Mouse (Mus musculus): ENCODE measurements around the gene Rbfox2. TPM values are rescaled to one million over a fixed set of nuclear protein-coding genes. Genes with fewer than 3 reads are reported as not detected.
A peak's percentile ranks its signal among the peaks of the same experiment; 100 is the strongest.

The Rbfox2 gene
- polyA plus RNA-seq, 1 experiment from 2014 or later = 16.8 TPM

DNA sequence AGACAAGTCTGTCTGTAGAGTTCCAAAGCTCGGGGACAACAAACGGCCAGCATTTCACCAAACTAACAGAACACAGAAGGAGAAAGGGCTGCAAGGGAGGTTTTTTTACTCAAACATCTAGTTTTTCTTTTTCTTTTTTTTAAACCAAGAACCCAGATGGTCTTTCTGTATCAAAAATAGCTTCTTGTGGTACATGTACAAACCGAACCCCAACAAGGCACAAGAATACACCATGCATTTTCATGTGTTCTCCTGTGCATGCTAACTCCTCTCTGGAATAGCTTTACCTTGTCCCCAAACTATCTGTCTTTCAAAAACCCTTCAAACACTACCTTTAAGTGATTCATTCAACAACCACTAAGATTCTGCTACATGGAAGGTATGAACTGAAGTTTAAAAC is 38.4 kb downstream of the Rbfox2 start:
- Histone ChIP-seq H3K9me3 (ENCODE audit: control insufficient read depth) (no peaks in the 10 kb centered on the region), H3K9ac (ENCODE audit: low read depth, low read length) (no peak overlapping the region), H3K27ac (ENCODE audit: low read depth, low read length) (no peak overlapping the region), H3K4me1 (replicated peaks; ENCODE audit: control insufficient read depth, insufficient read depth, low read length) (peaks cover 4% of the 10 kb centered on the region; the same call in 1 of the 2 replicates), H3K4me2 (replicated peaks; ENCODE audit: low read depth) (no peak overlapping the region), H3K27me3 (replicated peaks; ENCODE audit: control insufficient read depth, insufficient read depth, low read length) (no peaks in the 10 kb centered on the region), H3K36me3 (ENCODE audit: control insufficient read depth, insufficient read depth) (no peaks in the 10 kb centered on the region), H3K4me3 (ENCODE audit: low read depth, low read length) (no peak overlapping the region)
- TF ChIP-seq CTCF (IDR thresholded peaks at IDR 0.05; ENCODE audit: low read depth) = no peak
- 82% methylated on average over 3 of the region's 3 CpGs for WGBS
- ATAC-seq = no peak

- TF ChIP-seq CTCF (IDR thresholded peaks at IDR 0.05; ENCODE audit: low read depth) = no peak
- Histone ChIP-seq H3K4me2 (replicated peaks; ENCODE audit: low read depth) (no peak overlapping the region), H3K9me3 (ENCODE audit: control insufficient read depth) (no peaks in the 10 kb centered on the region), H3K27me3 (replicated peaks; ENCODE audit: control insufficient read depth, insufficient read depth, low read length) (no peaks in the 10 kb centered on the region), H3K27ac (ENCODE audit: low read depth, low read length) (no peak overlapping the region), H3K4me1 (replicated peaks; ENCODE audit: control insufficient read depth, insufficient read depth, low read length) (peaks cover 4% of the 10 kb centered on the region; the same call in 1 of the 2 replicates), H3K36me3 (ENCODE audit: control insufficient read depth, insufficient read depth) (no peaks in the 10 kb centered on the region), H3K4me3 (ENCODE audit: low read depth, low read length) (no peak overlapping the region), H3K9ac (ENCODE audit: low read depth, low read length) (no peak overlapping the region)
- WGBS = 24% methylated on average over 4 of the region's 4 CpGs
- ATAC-seq = no peak
Observed at GRCm38 (mm10) chr15:77265318-77265717, 41.5 kb downstream of the Rbfox2 start.

GRCm38 (mm10) chr15:77264314-77264713 is 42.5 kb downstream of the Rbfox2 start:
- Histone ChIP-seq H3K4me2 (replicated peaks; ENCODE audit: low read depth) (peak overlapping the region; percentile 41), H3K36me3 (ENCODE audit: control insufficient read depth, insufficient read depth) (no peaks in the 10 kb centered on the region), H3K27me3 (replicated peaks; ENCODE audit: control insufficient read depth, insufficient read depth, low read length) (no peaks in the 10 kb centered on the region), H3K9ac (ENCODE audit: low read depth, low read length) (no peak overlapping the region), H3K9me3 (ENCODE audit: control insufficient read depth) (no peaks in the 10 kb centered on the region), H3K4me3 (ENCODE audit: low read depth, low read length) (no peak overlapping the region), H3K27ac (ENCODE audit: low read depth, low read length) (peak overlapping the region; percentile 80), H3K4me1 (replicated peaks; ENCODE audit: control insufficient read depth, insufficient read depth, low read length) (peaks cover 4% of the 10 kb centered on the region; the same call in 1 of the 2 replicates)
- peak; percentile 81 for ATAC-seq
- 40% methylated on average over 5 of the region's 5 CpGs for WGBS
- 0 out of 2 replicates have a peak, but pooled peaks have one; percentile 6 for TF ChIP-seq CTCF (IDR thresholded peaks at IDR 0.05; ENCODE audit: low read depth)

- Histone ChIP-seq H3K36me3 (ENCODE audit: control insufficient read depth, insufficient read depth) (no peaks in the 10 kb centered on the region), H3K9ac (ENCODE audit: low read depth, low read length) (no peak overlapping the region), H3K4me2 (replicated peaks; ENCODE audit: low read depth) (no peak overlapping the region; the same call in 1 of the 2 replicates), H3K4me3 (ENCODE audit: low read depth, low read length) (no peak overlapping the region), H3K9me3 (ENCODE audit: control insufficient read depth) (no peaks in the 10 kb centered on the region), H3K27me3 (replicated peaks; ENCODE audit: control insufficient read depth, insufficient read depth, low read length) (no peaks in the 10 kb centered on the region), H3K27ac (ENCODE audit: low read depth, low read length) (peak overlapping the region; percentile 71; the same call in 1 of the 2 replicates), H3K4me1 (replicated peaks; ENCODE audit: control insufficient read depth, insufficient read depth, low read length) (peaks cover 7% of the 10 kb centered on the region; the same call in 1 of the 2 replicates)
- TF ChIP-seq CTCF (IDR thresholded peaks at IDR 0.05; ENCODE audit: low read depth) = no peak
- peak; percentile 82 for ATAC-seq
- 49% methylated on average over 2 of the region's 2 CpGs for WGBS
Observed at GRCm38 (mm10) chr15:77262782-77263181, 44.0 kb downstream of the Rbfox2 start.

GRCm38 (mm10) chr15:77257437-77258229 is 49.2 kb downstream of the Rbfox2 start:
- Histone ChIP-seq H3K9me3 (ENCODE audit: control insufficient read depth) (no peaks in the 10 kb centered on the region), H3K27me3 (replicated peaks; ENCODE audit: control insufficient read depth, insufficient read depth, low read length) (no peaks in the 10 kb centered on the region), H3K4me1 (replicated peaks; ENCODE audit: control insufficient read depth, insufficient read depth, low read length) (peaks cover 10% of the 10 kb centered on the region; the same call in 1 of the 2 replicates), H3K36me3 (ENCODE audit: control insufficient read depth, insufficient read depth) (no peaks in the 10 kb centered on the region), H3K27ac (ENCODE audit: low read depth, low read length) (no peak overlapping the region), H3K9ac (ENCODE audit: low read depth, low read length) (no peak overlapping the region), H3K4me3 (ENCODE audit: low read depth, low read length) (no peak overlapping the region), H3K4me2 (replicated peaks; ENCODE audit: low read depth) (no peak overlapping the region)
- WGBS = 33% methylated on average over 6 of the region's 6 CpGs
- peak; percentile 73 for TF ChIP-seq CTCF (IDR thresholded peaks at IDR 0.05; ENCODE audit: low read depth)
- ATAC-seq = 0 out of 2 replicates have a peak, but pooled peaks have one; percentile 28

DNA sequence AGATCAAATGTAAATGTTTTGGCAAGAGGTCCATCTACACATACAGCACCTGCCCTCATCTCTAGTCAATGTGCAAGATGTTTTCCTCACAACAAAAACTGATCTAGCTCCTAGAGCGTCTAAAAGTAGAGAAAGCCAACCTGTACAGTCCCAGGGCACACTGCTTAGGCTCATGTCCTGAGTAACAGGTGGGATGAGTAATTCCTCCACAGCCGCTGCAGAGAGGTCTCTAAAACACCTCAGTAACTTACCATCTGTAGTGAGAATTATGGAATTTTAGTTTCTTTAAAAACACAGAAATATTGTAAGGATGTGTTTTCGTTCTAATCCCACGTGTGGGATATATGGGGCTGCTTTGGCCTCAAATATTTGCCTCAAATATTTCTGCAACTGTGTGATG is 50.0 kb downstream of the Rbfox2 start:
- ATAC-seq = no peak
- H3K4me3 ChIP-seq (ENCODE audit: low read depth, low read length) = no peak overlapping the region
- no peak for TF ChIP-seq CTCF (IDR thresholded peaks at IDR 0.05; ENCODE audit: low read depth)
- H3K27ac ChIP-seq (ENCODE audit: low read depth, low read length) = no peak overlapping the region
- H3K4me1 ChIP-seq (replicated peaks; ENCODE audit: control insufficient read depth, insufficient read depth, low read length) = peaks cover 10% of the 10 kb centered on the region; the same call in 1 of the 2 replicates
- H3K4me2 ChIP-seq (replicated peaks; ENCODE audit: low read depth) = no peak overlapping the region
- H3K27me3 ChIP-seq (replicated peaks; ENCODE audit: control insufficient read depth, insufficient read depth, low read length) = no peaks in the 10 kb centered on the region
- H3K9me3 ChIP-seq (ENCODE audit: control insufficient read depth) = no peaks in the 10 kb centered on the region
- WGBS = 86% methylated on average over 4 of the region's 4 CpGs
- no peak overlapping the region for H3K9ac ChIP-seq (ENCODE audit: low read depth, low read length)
- no peaks in the 10 kb centered on the region for H3K36me3 ChIP-seq (ENCODE audit: control insufficient read depth, insufficient read depth)

All from intestine, postnatal 0 days (tissue).